Comparison of ENCODE assay signal across 10 mouse cellular contexts in the genomic region with DNA sequence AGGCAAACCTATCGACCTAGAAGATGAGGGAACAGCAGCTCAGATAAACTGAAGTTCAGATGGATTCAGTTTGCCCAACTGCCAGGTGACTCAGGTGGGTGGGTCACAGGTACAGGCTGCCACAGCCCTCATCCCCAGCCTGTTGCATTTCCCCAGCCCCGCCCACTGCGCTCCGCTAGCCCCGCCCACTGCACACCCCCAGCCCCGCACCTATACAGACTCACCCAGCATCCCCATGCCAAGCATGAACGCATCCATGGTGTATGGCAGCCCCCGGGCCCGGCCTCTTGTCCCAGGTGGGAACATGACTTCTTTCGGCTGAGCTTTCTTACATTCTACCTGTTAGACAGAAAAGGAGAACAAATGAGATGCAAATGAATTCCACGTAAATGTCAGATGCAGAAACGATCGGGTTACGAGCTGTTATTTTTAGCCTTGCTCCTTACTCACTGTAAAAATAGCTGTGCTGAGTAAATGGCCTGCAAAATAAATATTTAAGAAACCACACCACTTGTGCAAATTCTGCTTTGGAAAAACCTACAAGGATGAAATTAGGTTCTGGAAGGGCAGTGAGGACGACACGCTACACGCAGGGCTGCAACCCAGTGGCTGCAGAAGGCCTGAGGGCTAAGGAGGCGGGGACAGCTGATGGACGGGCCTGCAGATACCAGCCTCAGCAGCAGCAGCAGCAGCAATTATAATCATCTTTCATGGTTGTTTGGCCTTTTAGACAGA.
DNase-seq lines count a peak whose midpoint lies in the region; ATAC-seq and TF ChIP-seq lines count a peak whose summit lies in the region.
"Had no signal": no experiment of that assay in that cellular context is flagged by ENCODE, and none has a peak within 500 bp of the region (broad histone marks: within the 10 kb centered on the region; RNA-seq: fewer than 3 reads in every experiment).

No protein-coding gene starts in this region.

- no peaks in the 10 kb centered on the region for H3K27me3 ChIP-seq in heart, embryonic 13.5 days (replicated peaks)
- H3K27me3 ChIP-seq in Patski, result no peaks in the 10 kb centered on the region
- H3K27me3 ChIP-seq in forebrain, postnatal 0 days (ENCODE audit: insufficient read depth, low read length), result no peaks in the 10 kb centered on the region
- H3K27me3 ChIP-seq in midbrain, embryonic 14.5 days (ENCODE audit: control insufficient read depth, insufficient read depth, low read length), result no peaks in the 10 kb centered on the region

- intact Hi-C loops in left cerebral cortex, postnatal 10 days (cut with DNase I), result loop anchor here (10.0 kb wide), 1 partner anchor 100 kb away; a partner anchor contains a TSS

- H3K36me3 ChIP-seq in heart, embryonic 13.5 days, result peaks cover 18% of the 10 kb centered on the region
- no peaks in the 10 kb centered on the region for H3K36me3 ChIP-seq in forebrain, postnatal 0 days (ENCODE audit: insufficient read depth)
- 0 out of 2 replicates have a peak, but pooled peaks cover 4% of the 10 kb centered on the region for H3K36me3 ChIP-seq in midbrain, embryonic 14.5 days (ENCODE audit: control insufficient read depth, insufficient read depth, low read length)

- no peak for TF ChIP-seq CTCF in Patski (IDR thresholded peaks at IDR 0.05)
- TF ChIP-seq CTCF in forebrain, postnatal 0 days (IDR thresholded peaks at IDR 0.05; ENCODE audit: low read depth), result no peak

- H3K9ac ChIP-seq in heart, embryonic 13.5 days, result 0 out of 2 replicates have a peak overlapping the region, but pooled peaks have one; percentile 54
- H3K9ac ChIP-seq in forebrain, postnatal 0 days, result no peak overlapping the region
- H3K9ac ChIP-seq in midbrain, embryonic 14.5 days (replicated peaks; ENCODE audit: low read length), result 0 out of 2 replicates have a peak overlapping the region, but pooled peaks have one; percentile 23

- peak overlapping the region; percentile 84 for H3K27ac ChIP-seq in heart, embryonic 13.5 days (replicated peaks)
- 0 out of 2 replicates have a peak overlapping the region, but pooled peaks have one; percentile 15 for H3K27ac ChIP-seq in forebrain, postnatal 0 days (ENCODE audit: low read depth, low read length)
- H3K27ac ChIP-seq in midbrain, embryonic 14.5 days (replicated peaks; ENCODE audit: low read depth, low read length), result peak overlapping the region; percentile 80

- CTCF ChIA-PET in Patski (lab: Charles Lee), result no interaction called here

- peaks cover 38% of the 10 kb centered on the region for H3K4me1 ChIP-seq in heart, embryonic 13.5 days
- peaks cover 5% of the 10 kb centered on the region; the same call in 1 of the 2 replicates for H3K4me1 ChIP-seq in forebrain, postnatal 0 days (ENCODE audit: insufficient read depth)
- peaks cover 29% of the 10 kb centered on the region for H3K4me1 ChIP-seq in midbrain, embryonic 14.5 days (ENCODE audit: control insufficient read depth, insufficient read depth, low read length)

- peak overlapping the region; percentile 27 for H3K4me2 ChIP-seq in heart, embryonic 13.5 days
- no peak overlapping the region for H3K4me2 ChIP-seq in forebrain, postnatal 0 days (ENCODE audit: low read depth)
- H3K4me2 ChIP-seq in midbrain, embryonic 14.5 days (ENCODE audit: low read length), result 0 out of 2 replicates have a peak overlapping the region, but pooled peaks have one; percentile 10

- in situ Hi-C loops in Patski (cut with MboI; ENCODE audit: low pct_unique_long_range_greater_than_20kb), result no loop called here

- DNase-seq in heart, adult 9 months (ENCODE audit: low spot score in 2 of 2), result no peak
- DNase-seq in Patski (ENCODE audit: low read depth, low spot score), result peak; percentile 69
- DNase-seq in forebrain, postnatal 0 days, result no peak
- DNase-seq in midbrain, embryonic 14.5 days, result peak; percentile 57
- no peak for DNase-seq in left cerebral cortex, postnatal 10 days (ENCODE audit: extremely low spot score in 1 of 2, low spot score in 2 of 2)
- DNase-seq in right cerebral cortex, postnatal 14 days, result no peak
- no peak for DNase-seq in adrenal gland, postnatal 25 days
- DNase-seq: layer of hippocampus, postnatal 36 days; lung, postnatal 36 days had no signal

- H3K4me3 ChIP-seq in heart, embryonic 13.5 days, result no peak overlapping the region
- no peak overlapping the region for H3K4me3 ChIP-seq in forebrain, postnatal 0 days (ENCODE audit: low read depth, low read length)
- H3K4me3 ChIP-seq in midbrain, embryonic 14.5 days (replicated peaks; ENCODE audit: low read depth, low read length), result no peak overlapping the region

- POLR2A ChIA-PET in Patski (lab: Charles Lee), result interaction anchor here (0.8 kb wide), 1 partner anchor 76 kb away, joined by 3 read pairs; no protein-coding TSS in a partner anchor

- 54% methylated on average over 19 of the region's 19 CpGs for WGBS in heart, embryonic 13.5 days
- 53% methylated on average over 19 of the region's 19 CpGs for WGBS in forebrain, postnatal 0 days
- 58% methylated on average over 19 of the region's 19 CpGs for WGBS in midbrain, embryonic 14.5 days

- no peaks in the 10 kb centered on the region for H3K9me3 ChIP-seq in heart, embryonic 13.5 days
- H3K9me3 ChIP-seq in forebrain, postnatal 0 days (ENCODE audit: low read length), result no peaks in the 10 kb centered on the region
- no peaks in the 10 kb centered on the region for H3K9me3 ChIP-seq in midbrain, embryonic 14.5 days (ENCODE audit: control insufficient read depth, low read length)

- ATAC-seq in heart, embryonic 13.5 days (ENCODE audit: extremely low read depth, insufficient number of reproducible peaks, low FRiP score, low TSS enrichment), result no peak; the same call in 1 of the 2 replicates
- ATAC-seq in Patski, result peak; percentile 89
- no peak; the same call in 1 of the 2 replicates for ATAC-seq in forebrain, postnatal 0 days
- peak; percentile 43; the same call in 1 of the 2 replicates for ATAC-seq in midbrain, embryonic 14.5 days (ENCODE audit: low FRiP score, low TSS enrichment)

Comparison
In these comparisons a context has a peak if more than half of its experiments do, and no peak if none do; other contexts are left out.
1. ATAC-seq: peak in Patski (single experiment) and midbrain, embryonic 14.5 days (single experiment); none in heart, embryonic 13.5 days (single experiment) and forebrain, postnatal 0 days (single experiment).
2. H3K27ac ChIP-seq: peak in every context shown above with its lines; median percentile 84 in heart, embryonic 13.5 days; 80 in midbrain, embryonic 14.5 days; 15 in forebrain, postnatal 0 days.
3. DNase-seq: peak in Patski (single experiment) and midbrain, embryonic 14.5 days (single experiment); none in heart, adult 9 months (0 of 2), forebrain, postnatal 0 days (single experiment), left cerebral cortex, postnatal 10 days (0 of 2), right cerebral cortex, postnatal 14 days (single experiment) and adrenal gland, postnatal 25 days (single experiment).